Mouse (Mus musculus) testis, adult 2 months (tissue): ENCODE results near the gene Ap5s1.

Experiments used
- CTCF ChIP-seq: fragments of 200-500 bp; IDR thresholded peaks from 2 replicates; pipeline ENCODE4 v1.5.1; 2012; ENCODE audit warnings: low read depth, mild to moderate bottlenecking, inconsistent platforms, low read length, moderate library complexity; ENCODE audit not compliant: control insufficient read depth, insufficient read depth, insufficient replicate concordance
- POLR2A ChIP-seq: fragments of 200-500 bp; IDR thresholded peaks from 2 replicates; pipeline ENCODE4 v1.6.1; 2012; ENCODE audit warnings: low read depth, mild to moderate bottlenecking, inconsistent platforms, low read length, moderate library complexity; ENCODE audit not compliant: control insufficient read depth

DNA sequence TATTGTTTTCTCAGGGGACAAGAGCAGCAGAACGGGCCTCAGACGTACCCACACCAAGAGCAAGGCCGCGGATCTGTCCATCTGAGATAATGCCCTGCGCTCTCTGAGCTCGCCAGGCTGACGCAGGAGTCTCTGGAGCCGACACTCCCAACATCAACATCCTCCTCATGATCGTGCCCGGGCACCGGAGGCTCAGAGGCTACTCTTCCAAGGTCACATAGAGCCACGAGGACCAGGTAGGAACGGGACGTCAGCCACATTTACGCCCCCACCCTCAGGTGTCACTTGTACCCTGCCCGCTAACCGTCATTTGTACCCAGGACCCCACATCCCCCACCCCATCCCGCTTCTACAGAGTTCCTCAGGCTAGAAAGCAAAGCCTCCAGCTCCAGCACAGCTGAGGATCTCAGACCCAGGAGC lies 47.4 kb upstream of the Ap5s1 start:
- TF ChIP-seq POLR2A (peak; percentile 40; the same call in 1 of the 2 replicates), CTCF (no peak)
